Mouse (Mus musculus) right cerebral cortex, postnatal 10 days (tissue): ENCODE measurements around the gene Snd1.
A peak's percentile ranks its signal among the peaks of the same experiment; 100 is the strongest.

Experiments
- DNase-seq, 2 experiments: peaks; one replicate each; pipeline ENCODE4 v3.0.0; 2021; ENCODE audit warnings: low spot score in 2 of 2

The Snd1 gene

DNA sequence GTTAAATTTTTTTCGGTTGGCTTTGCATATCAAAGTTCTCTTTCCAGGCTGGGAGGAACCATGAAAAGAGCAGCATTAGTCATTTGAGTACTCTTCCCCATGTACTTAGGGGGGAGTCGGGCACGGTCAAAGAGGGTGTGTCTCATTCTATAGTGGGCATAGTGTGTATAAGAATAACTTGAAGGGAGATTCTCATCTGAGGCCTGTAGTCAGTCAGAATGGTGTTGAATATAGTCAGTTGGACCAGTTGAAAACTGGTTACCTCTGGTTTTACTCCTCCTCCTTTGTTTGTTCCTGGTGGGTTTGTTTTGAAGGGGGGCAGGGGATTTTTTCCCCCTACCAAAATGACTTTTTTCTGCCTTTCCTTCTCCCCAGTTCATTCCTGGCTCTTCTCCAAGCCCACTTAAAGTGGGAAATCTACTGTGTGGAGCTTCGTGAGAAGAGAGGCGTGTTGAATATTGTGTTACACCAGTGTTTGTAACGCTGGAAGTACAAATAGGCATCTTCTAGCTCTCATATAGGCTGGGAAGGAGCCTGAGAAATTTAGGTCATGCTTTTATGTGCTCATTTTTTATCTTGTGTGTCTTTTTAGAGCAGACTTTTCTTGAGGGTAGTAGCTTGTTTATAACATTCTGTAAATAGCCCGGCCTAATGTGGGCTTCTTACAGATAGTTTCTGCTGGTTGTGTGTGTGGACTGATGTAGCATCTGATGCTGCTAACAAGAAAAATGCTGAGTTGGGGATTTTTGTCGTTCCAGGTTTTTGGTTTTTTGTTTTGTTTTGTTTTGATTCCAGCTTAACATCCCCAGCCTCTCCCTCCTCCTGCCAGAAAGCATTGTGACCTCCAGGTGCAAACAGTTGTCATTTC, 231.4 kb downstream of the Snd1 start:
- DNase-seq: no peak

DNA sequence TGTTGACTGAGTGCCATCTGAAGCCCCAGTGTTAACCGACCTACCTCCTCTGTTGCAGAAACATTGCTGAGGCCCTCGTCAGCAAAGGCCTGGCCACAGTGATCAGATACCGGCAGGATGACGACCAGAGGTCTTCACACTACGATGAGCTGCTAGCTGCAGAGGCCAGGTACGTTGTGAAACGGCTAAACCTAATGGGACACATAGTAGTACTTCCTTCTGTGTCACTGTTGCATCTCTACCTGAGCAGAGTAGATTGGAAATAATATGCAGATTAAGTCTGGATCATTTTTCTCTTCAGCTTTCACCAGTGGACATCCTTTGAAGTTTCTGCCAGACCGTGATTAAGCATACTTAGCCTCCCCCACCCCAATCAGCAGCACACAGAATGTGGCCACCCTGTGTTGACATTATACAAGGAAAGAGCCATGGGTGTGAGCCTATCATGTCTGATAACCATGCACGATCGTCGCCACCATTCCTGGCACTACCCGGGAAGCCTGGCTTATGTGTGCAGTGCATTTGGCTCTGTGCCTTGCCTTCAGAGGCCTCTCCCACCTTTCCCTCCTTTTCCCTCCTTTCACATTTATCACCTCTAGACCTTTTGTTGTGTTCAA, 232.1 kb downstream of the Snd1 start:
- DNase-seq: no peak

DNA sequence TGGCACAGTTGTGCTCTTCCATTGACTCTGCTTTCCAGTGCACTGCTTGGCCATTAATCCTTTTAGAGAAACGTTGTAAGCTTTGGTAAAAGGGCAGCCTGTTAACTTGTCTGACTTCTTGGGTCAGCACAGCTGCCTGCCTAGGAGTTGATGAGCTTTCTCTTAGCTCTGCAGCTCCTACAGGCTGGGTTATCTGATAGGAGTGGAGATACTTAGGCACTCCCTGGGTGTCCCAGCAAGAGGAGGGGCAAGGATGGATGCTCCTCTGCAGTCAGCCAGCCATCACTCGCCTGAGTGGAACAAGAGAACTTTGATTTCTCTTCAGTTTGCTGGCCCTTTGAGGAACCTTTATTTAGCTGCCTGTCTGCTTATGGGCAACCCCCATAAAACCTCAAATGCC, 235.1 kb downstream of the Snd1 start:
- DNase-seq: no peak

DNA sequence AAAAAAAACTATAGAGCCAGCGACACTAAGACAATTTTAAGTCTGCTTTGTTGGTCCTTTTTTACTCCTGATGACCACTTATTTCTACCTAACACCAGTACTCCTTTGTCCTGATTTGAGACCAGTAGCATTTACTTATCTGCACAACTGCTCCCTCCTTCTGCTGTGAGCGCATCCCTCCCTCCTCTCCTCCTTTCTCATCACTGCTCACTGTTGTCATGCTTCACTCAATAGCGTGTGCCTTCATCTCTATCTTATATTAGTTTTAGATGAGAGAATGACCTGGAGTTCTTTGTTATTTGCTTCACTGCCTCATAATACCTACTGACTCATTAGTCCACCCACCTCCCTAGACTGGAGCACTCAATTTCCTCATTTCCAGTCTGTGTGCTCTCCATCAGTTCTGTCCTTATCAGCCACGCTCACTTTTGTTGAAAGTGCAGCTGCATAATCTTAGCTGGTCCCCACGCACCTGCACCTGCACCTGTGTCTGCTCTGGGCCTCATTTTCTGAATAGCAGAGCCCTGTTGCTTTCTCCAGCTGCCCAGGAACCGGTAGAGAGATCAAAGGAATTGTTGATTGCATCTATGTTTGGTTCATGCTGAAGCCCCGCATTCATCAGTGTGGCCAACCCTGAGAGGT, 242.4 kb downstream of the Snd1 start:
- no peak for DNase-seq

DNA sequence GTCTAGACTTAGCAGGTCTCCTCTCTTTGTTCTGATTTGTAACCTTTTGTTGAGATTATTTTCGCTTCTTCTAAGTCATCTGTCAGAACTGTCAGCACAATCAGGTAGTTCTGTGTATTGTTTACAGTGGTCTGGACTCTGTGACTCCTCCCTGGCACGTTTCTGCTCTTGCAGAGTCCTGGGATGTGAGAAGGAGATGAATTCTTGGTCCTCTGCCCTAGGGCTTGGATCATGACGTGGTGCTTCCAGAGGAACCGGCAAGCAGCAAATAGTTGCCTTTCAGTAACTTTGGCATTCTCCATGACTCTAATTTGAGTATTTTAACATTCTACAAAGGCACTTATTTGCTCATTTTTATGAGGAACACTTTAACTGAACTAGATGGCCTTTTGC, 242.9 kb downstream of the Snd1 start:
- no peak for DNase-seq

DNA sequence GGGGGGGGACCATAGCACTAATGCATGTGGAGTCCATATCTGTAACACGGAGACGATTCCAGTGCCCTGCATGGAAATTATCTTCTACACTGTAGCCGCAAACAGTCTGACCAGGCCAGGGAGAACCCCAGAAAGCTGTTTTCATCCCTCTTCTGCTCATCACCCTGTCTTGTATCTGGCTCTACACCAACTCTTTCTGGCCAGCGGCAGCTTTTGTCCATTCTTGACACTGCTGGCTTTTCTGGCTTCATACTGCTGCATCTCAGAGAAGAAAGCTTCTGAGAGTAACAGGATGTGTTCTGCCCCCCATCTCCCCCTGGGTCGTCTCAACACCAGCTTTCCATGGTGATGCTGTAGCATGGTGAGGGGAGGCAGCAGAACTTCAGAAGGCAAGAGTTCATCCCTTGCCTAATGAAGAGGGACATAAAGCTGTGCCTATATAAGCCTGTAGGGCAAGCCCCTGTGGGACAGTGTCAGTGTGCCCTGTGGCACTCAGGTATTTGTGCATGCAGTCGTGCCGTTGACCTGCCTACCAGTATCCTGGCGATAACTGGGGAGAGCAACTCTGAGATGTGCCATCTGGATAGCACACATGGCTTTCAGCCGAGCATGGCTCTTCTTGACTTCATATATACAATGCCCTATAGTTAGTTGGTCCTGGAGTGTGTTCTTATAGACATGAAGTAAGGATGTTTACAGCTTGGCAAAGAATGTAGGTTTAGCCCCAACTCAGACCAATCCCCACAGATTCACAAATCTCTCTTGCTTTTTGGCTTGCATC, 245.6 kb downstream of the Snd1 start:
- no peak for DNase-seq

DNA sequence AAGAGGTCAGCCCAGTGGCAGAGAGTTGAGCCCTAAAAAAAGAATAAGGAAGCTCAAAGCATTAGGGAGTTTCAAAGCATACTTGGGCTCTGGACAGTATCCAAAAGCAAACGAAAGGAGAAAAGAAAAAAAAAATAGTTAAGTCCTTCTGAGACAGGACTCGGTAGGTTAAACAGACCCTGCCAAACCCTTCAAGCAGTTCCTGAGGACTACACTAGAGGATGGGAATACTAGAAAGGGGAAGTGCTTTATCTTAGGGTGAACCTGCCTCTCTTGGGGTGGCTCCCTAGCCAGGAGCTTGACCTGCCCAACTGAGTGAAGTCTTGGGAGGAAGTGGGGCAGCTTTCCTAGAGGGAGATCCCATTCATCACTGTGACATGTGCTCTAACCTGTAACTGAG, 248.1 kb downstream of the Snd1 start:
- no peak for DNase-seq

DNA sequence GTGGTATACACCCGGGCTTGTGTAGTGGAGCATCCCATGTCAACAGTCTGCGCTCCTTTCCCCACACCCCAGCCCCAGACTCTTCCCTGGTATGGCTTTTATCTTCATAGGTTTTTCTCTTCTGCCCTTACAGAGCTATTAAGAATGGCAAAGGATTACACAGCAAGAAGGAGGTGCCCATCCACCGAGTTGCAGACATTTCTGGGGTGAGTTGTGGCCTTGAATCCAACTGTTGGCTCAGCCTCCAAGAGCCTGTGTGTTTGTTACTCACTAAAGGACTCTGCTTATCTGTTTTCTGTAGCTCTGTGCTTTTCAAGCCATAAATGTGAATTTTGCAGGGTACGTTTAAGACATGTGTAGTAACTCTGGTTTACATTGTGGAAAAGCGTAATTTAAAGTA, 249.8 kb downstream of the Snd1 start:
- no peak for DNase-seq

DNA sequence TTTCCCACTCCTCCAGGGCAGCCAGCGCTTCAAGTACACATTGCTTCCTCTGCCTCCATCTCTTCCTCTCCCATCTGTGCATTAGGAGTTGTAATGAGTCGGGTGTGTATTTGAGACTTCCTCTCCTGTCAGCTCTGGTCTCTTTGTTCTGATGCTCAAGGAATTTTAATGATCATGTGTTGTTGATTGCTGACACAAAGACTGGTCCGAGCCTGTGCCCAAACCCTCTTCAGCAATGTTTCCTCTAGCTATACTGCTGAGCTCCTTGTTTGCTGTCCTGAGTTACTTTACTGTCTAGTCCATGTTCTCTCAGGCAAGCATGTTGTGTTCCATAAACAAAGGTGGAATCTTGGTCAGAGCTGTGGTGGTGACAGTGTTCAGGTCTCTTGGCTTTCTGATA, 254.3 kb downstream of the Snd1 start:
- DNase-seq: no peak

DNA sequence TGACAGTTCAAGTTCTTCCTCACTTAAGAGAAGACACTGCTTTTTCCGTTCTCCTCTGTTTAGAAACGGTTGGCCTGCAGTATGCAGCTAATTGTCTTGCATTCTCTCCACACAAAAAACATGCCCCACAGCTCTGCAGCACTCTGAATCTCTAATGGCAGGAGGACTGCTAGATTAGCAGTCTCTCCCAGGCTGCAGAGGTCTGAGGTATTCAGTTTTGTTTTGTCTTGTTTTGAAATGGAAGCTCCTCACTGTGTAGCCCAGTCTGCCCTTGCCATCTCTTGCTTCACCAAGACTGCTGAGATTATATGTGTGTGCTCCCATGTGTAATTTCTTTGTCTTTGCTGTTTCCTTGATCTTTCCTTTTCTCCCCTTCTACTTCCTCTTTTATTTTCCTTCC, 254.7 kb downstream of the Snd1 start:
- DNase-seq: no peak

DNA sequence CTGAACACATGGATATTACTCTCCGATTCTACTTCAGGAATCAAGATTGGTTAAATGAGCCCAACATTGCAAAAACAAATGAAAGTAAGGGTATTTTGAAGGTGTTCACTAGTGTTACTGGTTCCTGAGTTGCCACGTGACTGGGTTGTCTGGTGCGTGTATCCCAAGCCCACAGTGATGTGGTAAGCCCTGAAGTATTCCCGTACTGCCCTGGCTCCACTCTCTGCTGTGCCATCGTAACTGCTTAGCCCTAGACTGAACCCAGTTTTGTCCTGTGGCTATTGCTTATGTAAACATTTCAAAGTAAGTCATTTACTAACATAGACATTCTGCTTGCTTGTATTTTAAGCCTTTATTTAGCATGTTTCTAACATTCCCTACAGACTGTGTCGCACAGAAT, 256.3 kb downstream of the Snd1 start:
- no peak for DNase-seq

DNA sequence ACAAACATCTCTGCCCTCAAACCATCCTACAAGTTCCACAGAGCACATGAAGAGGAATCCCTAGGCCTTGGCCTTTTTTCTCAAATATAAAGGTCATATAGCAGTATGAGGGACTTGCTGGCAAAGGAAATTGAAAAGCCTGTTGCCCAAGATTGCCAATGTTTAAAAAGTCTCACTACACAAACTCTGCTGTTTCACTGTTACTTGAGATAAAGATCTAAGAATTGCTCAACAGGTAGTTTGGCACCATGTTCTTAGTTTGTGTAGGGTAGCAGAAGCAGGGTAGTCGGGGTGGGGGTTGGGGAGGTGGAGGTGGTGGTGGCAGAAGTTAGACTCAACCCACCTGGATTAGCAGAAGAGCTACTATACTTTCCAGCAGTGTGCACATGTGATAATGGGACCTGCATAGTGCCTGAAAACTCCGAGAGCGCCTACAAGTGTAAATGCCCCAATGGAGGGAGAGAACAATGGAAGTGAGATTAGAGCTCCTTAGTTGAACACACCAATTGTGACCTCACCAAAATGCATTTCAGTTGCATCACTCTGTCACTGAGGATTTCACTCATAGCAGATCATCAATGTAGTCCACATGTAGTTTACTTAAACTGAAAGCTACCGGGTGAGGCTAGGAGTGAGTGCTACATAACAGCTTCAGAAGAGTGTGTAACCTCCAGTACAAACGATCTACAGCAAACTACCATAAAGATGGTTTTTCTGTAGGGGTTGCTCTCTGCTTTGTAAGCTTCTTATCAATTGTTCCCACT, 259.1 kb downstream of the Snd1 start:
- no peak for DNase-seq

DNA sequence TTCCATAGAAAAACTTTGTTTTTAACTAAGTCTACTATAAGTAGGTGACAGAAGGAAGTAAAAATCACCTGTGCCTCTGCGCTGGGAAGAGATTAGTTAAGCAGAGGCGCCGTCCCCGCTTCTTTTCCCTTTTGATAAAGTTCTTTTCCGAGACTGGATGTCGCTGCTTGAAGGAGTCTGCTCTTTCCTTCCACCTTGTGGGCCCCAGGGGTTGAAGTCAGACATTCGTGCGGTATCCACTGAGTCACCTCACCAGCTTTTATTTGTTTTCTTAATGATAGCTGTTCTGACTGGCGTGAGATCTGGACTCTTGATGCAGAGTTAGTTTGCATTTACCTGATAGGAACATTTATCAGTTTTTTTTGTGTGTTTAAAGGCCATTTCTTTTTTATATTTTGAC, 260.2 kb downstream of the Snd1 start:
- DNase-seq: no peak

DNA sequence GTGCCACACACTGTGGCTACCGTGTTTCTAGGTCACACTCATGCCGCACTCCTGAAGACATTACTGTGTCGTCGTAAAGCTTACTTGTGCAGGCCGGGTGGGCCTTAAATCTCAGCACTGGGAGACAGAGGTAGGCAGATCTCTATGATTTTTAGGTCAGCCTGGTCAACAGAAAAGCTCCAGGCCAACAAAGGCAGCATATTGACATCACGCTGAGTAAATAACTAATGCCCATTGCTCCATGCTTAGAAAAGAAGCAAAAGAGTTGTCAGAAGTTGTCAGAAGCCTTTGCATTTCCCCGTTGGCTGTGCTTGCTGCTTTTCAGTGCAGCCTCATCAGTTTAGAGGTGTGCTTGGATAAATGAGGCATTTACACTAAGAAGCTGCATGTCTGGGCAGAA, 261.7 kb downstream of the Snd1 start:
- no peak for DNase-seq

DNA sequence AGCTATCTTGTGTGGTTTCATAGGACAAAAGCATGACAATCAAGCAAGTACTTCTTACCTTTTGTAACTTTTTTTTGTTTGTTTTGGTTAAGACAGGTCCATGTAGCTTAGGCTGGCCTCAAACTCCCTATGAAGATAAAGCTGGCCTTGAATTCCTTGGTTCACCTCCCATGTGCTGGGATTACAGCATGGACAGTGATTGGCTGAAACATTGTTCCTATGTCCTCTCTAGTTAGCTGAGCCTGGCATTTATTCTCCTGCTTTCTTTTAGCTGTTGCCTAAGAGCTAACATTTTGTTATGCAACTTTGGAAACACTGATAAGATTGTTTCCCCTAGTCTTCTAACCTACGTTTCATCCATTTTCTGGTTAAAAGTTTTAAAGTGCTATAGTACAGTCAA, 262.7 kb downstream of the Snd1 start:
- DNase-seq: no peak

DNA sequence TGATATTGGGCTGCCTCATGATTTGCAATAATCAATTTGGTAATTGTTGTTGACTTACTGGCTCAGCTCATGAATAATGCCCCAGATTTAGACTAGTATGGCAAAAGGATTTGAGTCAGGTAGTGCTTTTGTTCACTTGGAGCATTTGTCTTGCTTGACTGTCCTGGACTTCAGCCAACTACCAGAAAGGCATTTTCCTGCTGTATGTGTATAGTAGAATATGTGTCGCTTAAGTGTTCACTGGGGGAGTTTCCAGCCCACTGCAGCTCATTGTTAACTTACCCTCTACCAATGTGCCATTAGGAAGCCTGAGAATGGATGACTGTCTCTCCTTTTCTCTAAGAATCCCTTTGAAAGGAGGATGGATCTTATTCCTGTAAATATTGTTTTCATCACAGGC, 268.6 kb downstream of the Snd1 start:
- no peak for DNase-seq

DNA sequence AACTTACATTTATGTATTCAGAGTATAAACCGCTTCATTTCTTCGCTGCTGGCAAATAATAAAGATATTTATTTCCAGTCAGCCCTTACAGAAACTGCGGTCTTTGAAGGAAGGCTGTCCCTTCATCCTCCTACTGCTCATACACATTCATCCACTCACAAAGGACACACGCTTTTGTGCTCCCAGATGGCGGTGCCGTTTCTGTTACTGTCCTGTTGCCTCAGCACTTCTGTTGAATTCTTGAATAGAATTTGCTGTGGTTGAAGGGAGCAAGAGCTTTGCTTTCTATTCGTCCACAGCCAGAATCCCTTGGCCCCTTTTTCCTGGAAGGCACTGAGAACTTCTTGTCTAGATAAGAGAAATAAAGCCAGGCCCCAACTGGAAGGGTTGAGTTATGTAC, 270.9 kb downstream of the Snd1 start:
- no peak for DNase-seq

DNA sequence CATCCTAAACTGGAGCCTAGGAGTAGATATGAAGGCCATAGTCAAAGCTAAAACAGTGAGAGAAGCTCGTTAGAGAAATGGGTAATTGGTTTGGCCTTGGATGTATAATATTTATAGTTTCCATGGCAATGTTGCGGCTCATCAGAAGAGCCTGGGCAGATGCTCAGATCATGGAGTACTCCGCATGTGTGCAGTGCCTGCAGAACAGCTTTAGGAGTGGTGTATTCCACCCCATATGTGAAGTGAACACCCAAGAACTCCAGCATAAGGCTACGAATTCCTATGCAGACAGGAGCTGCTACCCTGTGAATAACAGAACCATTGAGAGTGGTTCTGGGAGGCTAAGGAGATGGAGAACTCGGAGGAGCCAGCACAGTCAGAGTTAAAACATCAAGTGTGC, 272.1 kb downstream of the Snd1 start:
- DNase-seq: peak; percentile 48 to 54

DNA sequence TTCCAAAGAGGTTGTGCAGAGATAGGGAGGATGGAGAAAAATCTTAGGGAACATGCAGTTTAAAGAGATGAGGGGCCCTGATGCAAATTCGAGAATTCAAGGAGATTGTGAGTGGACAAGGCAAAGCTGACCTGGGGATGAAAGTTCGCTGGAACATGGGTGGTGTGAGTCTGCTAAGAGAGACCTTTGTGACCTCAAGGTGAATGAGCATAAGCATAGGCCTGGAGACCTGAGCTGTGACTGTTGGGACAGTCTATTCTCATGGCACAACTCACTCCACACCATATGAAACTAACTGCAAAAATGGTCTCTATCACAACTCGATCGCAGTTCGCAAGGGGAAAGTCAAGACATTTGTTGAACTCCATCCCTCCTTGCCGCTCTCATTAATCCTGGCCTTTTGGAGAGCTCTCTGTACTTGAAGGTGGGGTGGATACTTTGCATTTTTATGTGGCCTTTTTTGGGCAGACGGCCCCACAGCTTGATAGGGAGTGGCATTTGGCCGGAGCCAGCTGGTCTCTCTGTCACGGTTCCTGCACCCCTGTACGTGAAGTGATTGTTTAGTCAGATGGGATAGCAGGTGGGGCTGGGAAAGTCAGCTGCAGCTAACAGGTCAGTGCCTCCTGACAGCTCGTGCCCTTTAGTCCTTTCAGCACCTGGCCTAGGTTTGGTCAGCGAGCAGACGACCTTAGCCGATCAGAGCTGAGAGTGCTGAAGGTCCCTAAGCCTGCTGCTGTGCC, 273.2 kb downstream of the Snd1 start:
- no peak for DNase-seq

DNA sequence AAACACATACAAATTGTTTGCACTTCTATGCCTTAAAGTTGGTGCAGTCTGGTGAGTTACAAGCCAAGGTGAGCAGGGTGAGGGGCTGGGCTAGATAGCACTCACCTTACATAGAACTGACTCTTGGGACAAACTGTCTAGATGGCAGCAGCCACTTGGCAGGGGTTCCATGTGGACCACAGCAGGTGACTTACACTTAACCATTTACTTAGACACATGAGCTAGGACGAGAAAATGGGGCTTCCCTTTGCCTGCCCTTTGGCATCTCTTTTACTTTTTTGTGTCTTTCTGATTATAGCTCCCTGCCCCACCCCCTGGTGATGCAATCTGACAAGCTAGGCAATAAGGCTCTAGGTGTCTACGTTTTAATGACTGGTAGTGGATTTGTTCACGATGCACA, 274.3 kb downstream of the Snd1 start:
- no peak for DNase-seq

DNA sequence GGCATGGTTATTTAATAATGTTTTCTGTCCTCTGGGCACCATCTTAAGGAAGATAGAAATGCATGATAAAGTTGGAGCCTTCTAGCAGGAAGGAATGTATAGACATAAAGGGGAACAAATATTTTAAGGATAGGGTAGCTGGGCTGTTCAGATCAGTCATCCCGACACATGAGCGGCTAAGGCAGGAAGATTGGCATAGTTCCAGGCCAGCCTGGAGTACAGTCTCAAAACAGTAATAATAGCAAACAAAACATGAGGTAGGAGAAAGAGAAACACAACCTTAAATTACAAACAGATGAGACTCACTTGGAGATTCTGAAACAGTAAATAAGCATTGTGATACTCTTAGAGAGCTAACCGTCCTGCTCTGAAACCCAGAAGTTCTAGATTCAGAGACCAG, 276.2 kb downstream of the Snd1 start:
- no peak for DNase-seq
